Mouse (Mus musculus): Measurements from ENCODE around the gene Cdc42ep4.

- TF ChIP-seq RCOR1 (conservative IDR thresholded peaks at IDR 0.05; ENCODE audit: low read depth, low read length) (no peak), CTCF (conservative IDR thresholded peaks at IDR 0.05 in 1 of 2, IDR thresholded peaks at IDR 0.05 in 1 of 2; ENCODE audit: low read depth in 2 of 2, low read length in 2 of 2) (no peak), ETS1 (conservative IDR thresholded peaks at IDR 0.05; ENCODE audit: low read depth, low read length) (no peak), POLR2A (IDR thresholded peaks at IDR 0.05; ENCODE audit: low read depth, low read length) (no peak), E2F4 (IDR thresholded peaks at IDR 0.05; ENCODE audit: insufficient replicate concordance, low read depth, low read length) (no peak), HCFC1 (IDR thresholded peaks at IDR 0.05; ENCODE audit: low read depth, low read length) (no peak), BHLHE40 (IDR thresholded peaks at IDR 0.05; ENCODE audit: low read depth, low read length) (no peak), PAX5 (IDR thresholded peaks at IDR 0.05; ENCODE audit: low read length) (no peak), EP300 (IDR thresholded peaks at IDR 0.05; ENCODE audit: low read length) (no peak), SMC3 (IDR thresholded peaks at IDR 0.05; ENCODE audit: low read depth, low read length) (no peak)
Measured at GRCm38 (mm10) chr11:113739213-113739612, 12.5 kb downstream of the Cdc42ep4 start.
